Mouse (Mus musculus) heart, embryonic 13.5 days (tissue): Measurements from ENCODE around the gene Ftcd. TPM values are rescaled to one million over a fixed set of nuclear protein-coding genes. Genes with fewer than 3 reads are reported as not detected.

Source experiments
- ATAC-seq: fragments of 200-750 bp; cut with Nextera tagmentation; 2 replicates; pipeline ENCODE4 v1.8.0; 2017; ENCODE audit warnings: moderate TSS enrichment; ENCODE audit not compliant: insufficient number of reproducible peaks, low FRiP score, low TSS enrichment; ENCODE audit errors: extremely low read depth
- H3K27ac ChIP-seq: fragments of 300-500 bp; sonication (generic); replicated peaks from 2 replicates; pipeline ENCODE4 v1.5.1; 2015; ENCODE audit warnings: moderate library complexity, mild to moderate bottlenecking, inconsistent platforms
- H3K27me3 ChIP-seq: fragments of 300-500 bp; sonication (generic); replicated peaks from 2 replicates; pipeline ENCODE4 v1.6.1; 2015; ENCODE audit warnings: mild to moderate bottlenecking, inconsistent platforms
- H3K36me3 ChIP-seq: fragments of 300-500 bp; sonication (generic); 2 replicates; pipeline ENCODE4 v1.6.1; 2015; ENCODE audit warnings: mild to moderate bottlenecking, inconsistent platforms
- H3K4me1 ChIP-seq: fragments of 300-500 bp; sonication (generic); 2 replicates; pipeline ENCODE4 v1.6.1; 2015; ENCODE audit warnings: inconsistent platforms
- H3K4me2 ChIP-seq: fragments of 300-500 bp; sonication (generic); 2 replicates; pipeline ENCODE4 v1.6.1; 2015; ENCODE audit warnings: inconsistent platforms, mild to moderate bottlenecking, moderate library complexity
- H3K4me3 ChIP-seq: fragments of 300-500 bp; sonication (generic); 2 replicates; pipeline ENCODE4 v1.5.1; 2015; ENCODE audit warnings: moderate library complexity, mild to moderate bottlenecking, inconsistent platforms
- H3K9ac ChIP-seq: fragments of 300-500 bp; sonication (generic); 2 replicates; pipeline ENCODE4 v1.6.1; 2015; ENCODE audit warnings: inconsistent platforms, mild to moderate bottlenecking, moderate library complexity
- H3K9me3 ChIP-seq: fragments of 300-500 bp; sonication (generic); 2 replicates; pipeline ENCODE4 v1.6.1; 2016; ENCODE audit warnings: inconsistent platforms
- WGBS: fragments of 180-500 bp; shearing (Covaris S2); methylation state at CpG from one replicate; pipeline ENCODE4 v1.1.7; 2015; ENCODE audit warnings: mixed read lengths; 5-methylcytosine and 5-hydroxymethylcytosine counted together
- polyA plus RNA-seq: library from polyadenylated mRNA; unstranded; fragments of >200 nt; fragmentation: Nextera tagmentation; extraction: Ambion mirVana; gene quantifications from 2 replicates; pipeline ENCODE4 v1.2.1, GENCODE M21; 2015

Gene Ftcd
- polyA plus RNA-seq: 3.0 and 3.6 TPM in 2 replicates

DNA sequence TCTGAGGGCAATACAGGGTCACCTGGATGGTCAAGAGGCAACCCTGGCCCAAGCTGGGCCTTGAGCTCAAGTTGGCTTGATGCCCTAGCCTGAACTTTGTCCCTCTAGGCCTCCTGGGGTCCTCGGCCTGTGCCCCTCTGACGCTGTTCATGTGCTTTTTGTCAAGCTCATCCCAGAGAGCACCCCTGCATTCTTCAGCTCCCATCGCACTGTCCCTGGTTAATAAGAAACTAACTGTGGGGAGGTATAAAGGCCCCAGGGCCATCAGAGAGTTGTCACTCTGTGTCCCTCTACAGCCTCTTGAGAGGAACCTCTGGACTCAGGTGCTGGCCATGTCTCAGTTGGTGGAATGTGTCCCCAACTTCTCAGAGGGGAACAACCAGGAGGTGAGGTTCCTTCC is at the start of gene Ftcd:
Gene Ftcd (plus strand): TSS at position 275 of the 400 bp plus-strand sequence.
- H3K4me2 ChIP-seq: no peak within 1 kb of the TSS
- H3K9me3 ChIP-seq: no peaks in the 10 kb centered on the region
- no peak for ATAC-seq
- no peak within 1 kb of the TSS for H3K4me3 ChIP-seq
- 84% methylated on average over 3 of the region's 3 CpGs for WGBS
- no peaks in the 10 kb centered on the region for H3K27me3 ChIP-seq
- no peak within 1 kb of the TSS for H3K27ac ChIP-seq
- H3K9ac ChIP-seq: no peak within 1 kb of the TSS
- H3K4me1 ChIP-seq: peaks cover 5% of the 10 kb centered on the region; the same call in 1 of the 2 replicates
- no peaks in the 10 kb centered on the region for H3K36me3 ChIP-seq

DNA sequence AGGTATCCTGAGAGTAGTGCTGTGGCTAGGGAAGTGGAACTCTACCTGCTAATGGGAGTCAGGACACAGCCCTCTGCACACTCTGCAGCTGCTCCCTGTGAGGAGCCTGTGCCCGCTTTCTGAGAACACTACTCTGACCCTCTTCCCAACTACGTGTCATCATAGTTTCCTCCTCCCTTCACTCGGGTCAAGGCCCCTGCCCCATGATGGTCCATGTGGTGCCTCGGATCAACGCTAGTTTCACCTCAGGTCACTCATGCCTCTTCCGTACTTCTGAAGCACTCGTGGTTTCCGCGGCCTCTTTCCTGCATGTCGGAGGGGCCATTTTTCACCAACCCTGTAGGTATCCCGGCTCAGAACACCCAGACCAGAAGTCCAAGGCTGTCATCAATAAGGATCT is 44.5 kb upstream of the Ftcd start:
- ATAC-seq: 0 out of 2 replicates have a peak, but pooled peaks have one; percentile 5
- WGBS: 1% methylated on average over 11 of the region's 11 CpGs
- H3K27ac ChIP-seq: peak overlapping the region; percentile 37; the same call in 1 of the 2 replicates
- H3K4me3 ChIP-seq: peak overlapping the region; percentile 79
- no peaks in the 10 kb centered on the region for H3K9me3 ChIP-seq
- H3K36me3 ChIP-seq: peaks cover 26% of the 10 kb centered on the region
- H3K27me3 ChIP-seq: no peaks in the 10 kb centered on the region
- peaks cover 17% of the 10 kb centered on the region for H3K4me1 ChIP-seq
- H3K9ac ChIP-seq: peak overlapping the region; percentile 78
- peak overlapping the region; percentile 88 for H3K4me2 ChIP-seq

DNA sequence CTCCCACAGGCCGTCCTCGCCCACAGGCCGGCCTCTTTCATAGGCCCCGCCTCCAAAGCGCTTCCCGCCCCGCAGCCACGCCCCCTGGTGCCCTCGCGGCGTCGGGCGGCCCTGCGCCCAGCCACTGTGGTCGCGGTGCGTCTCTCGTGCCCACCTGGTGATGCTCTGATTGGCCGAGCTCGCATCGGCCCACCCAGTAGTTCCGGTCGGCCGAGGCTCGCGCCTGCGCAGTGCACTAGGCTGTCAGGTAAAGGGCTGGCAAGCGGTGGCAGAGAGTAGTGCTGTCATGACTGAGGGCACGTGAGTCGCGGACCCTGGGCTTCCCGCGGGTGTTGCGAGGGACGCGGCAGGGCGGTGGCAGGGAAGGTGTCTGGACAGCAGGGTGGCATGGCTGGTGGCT is 44.1 kb upstream of the Ftcd start, which contains the start of gene Lss:
Gene Lss (plus strand): TSS at position 214 of the 400 bp plus-strand sequence.
- no peaks in the 10 kb centered on the region for H3K9me3 ChIP-seq
- no peaks in the 10 kb centered on the region for H3K27me3 ChIP-seq
- peak within 1 kb of the TSS; percentile 61 for H3K27ac ChIP-seq
- peak within 1 kb of the TSS; percentile 88 for H3K4me2 ChIP-seq
- H3K4me1 ChIP-seq: peaks cover 17% of the 10 kb centered on the region
- WGBS: 0% methylated on average over 36 of the region's 37 CpGs
- H3K4me3 ChIP-seq: peak within 1 kb of the TSS; percentile 79
- peak; percentile 100 for ATAC-seq
- H3K36me3 ChIP-seq: peaks cover 31% of the 10 kb centered on the region
- peak within 1 kb of the TSS; percentile 85 for H3K9ac ChIP-seq

DNA sequence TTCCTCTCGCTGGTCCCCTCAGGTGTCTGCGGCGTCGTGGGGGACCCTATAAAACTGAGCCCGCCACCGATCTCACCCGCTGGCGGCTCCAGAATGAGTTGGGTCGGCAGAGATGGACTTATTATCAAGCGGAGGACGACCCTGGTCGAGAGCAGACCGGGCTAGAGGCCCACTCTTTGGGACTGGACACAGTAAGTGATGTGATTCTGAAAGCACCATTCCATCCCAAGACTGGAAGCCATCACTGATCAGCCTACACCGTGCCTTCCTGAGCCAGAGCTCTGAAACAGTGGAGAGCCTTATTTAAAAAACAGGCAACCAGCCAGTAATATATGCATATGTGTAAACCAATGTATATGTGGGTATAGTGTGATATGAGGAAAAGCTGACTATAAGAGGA is 43.6 kb upstream of the Ftcd start:
- Histone ChIP-seq H3K27ac (peak overlapping the region; percentile 61), H3K9ac (peak overlapping the region; percentile 85), H3K27me3 (no peaks in the 10 kb centered on the region), H3K4me3 (peak overlapping the region; percentile 79), H3K36me3 (peaks cover 35% of the 10 kb centered on the region), H3K4me2 (peak overlapping the region; percentile 88), H3K4me1 (peaks cover 17% of the 10 kb centered on the region), H3K9me3 (no peaks in the 10 kb centered on the region)
- 2% methylated on average over 14 of the region's 14 CpGs for WGBS
- no peak for ATAC-seq

DNA sequence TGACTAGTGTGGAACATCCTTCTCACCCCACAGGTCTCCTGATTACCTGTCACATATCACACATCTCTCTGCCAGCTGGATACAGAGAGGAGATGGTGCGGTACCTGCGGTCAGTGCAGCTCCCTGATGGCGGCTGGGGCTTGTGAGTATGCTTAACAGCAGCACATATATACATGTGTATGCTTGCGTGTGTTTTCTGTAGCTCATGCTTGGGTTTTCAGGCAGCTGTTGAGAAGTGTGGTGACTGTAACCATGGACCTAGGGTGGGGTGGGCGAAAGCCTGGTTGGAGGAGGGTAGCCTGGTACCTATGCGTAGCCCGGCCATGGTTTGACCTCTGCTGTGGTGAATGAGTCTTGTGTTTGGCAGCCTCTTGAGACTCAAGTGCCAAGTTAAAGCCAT is 39.9 kb upstream of the Ftcd start:
- no peak for ATAC-seq
- H3K4me2 ChIP-seq: no peak overlapping the region
- no peak overlapping the region for H3K4me3 ChIP-seq
- peaks cover 71% of the 10 kb centered on the region for H3K36me3 ChIP-seq
- peaks cover 14% of the 10 kb centered on the region for H3K4me1 ChIP-seq
- WGBS: 95% methylated on average over 7 of the region's 7 CpGs
- no peak overlapping the region for H3K27ac ChIP-seq
- H3K9me3 ChIP-seq: no peaks in the 10 kb centered on the region
- H3K27me3 ChIP-seq: no peaks in the 10 kb centered on the region
- H3K9ac ChIP-seq: no peak overlapping the region

DNA sequence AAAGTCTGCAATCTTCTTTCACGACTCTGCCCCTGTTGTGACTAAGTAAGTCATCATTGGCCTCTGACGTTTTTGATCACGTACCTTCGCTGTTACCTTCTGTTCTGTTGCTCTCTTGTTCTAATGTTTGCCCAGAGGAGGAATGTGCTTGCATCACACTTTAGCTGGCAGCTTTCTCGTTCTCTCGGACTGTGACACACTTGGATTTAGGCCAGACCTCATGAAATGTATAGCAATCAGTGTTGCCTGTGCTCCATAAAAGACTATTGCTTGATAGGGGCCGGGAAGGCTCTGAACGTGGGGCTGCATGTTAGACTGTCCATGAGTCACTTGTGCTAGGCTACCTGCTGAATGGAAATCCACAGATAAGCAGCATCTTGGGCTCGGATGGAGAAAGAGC is 37.8 kb upstream of the Ftcd start:
- H3K36me3 ChIP-seq: peaks cover 92% of the 10 kb centered on the region
- H3K4me3 ChIP-seq: no peak overlapping the region
- ATAC-seq: no peak
- H3K4me1 ChIP-seq: peaks cover under 1% of the 10 kb centered on the region; the same call in 1 of the 2 replicates
- no peaks in the 10 kb centered on the region for H3K27me3 ChIP-seq
- no peak overlapping the region for H3K9ac ChIP-seq
- WGBS: 71% methylated on average over 9 of the region's 9 CpGs
- H3K27ac ChIP-seq: no peak overlapping the region
- no peaks in the 10 kb centered on the region for H3K9me3 ChIP-seq
- H3K4me2 ChIP-seq: no peak overlapping the region

DNA sequence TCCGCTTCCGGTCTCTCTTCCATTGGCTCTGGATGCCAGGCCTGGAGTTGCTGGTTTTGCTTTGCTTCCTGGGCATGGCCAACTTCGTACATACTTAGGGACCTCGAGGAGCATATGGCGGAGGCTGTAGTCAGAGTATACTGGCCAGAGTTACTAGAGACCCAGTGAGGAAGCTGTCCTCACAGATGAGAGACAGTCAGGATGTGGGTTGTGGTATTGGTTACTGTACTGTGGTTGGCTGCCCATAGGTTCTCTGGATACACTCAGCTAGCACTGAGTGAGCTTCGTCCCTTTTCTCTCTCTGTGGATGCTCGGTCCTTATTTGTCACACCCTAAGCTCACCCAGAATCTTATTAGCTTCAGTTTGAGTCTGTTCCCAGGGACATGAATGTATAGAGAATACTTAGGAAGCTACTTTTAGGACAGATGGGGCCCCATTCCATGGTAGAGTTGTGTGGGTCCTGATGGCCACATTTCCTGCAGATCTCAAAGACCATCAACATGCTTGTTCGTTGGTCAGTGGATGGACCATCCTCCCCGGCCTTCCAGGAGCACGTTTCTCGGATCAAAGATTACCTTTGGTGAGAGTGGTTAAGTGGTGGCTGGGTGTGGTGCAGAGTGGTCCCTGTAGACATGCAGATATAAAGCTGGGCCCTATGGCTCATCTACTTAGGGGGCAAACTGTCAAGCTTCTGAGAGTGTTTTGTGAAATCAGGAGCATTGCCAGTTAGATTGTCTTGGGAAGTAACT is 33.9 kb upstream of the Ftcd start:
- H3K4me1 ChIP-seq: no peaks in the 10 kb centered on the region
- no peak overlapping the region for H3K9ac ChIP-seq
- no peak for ATAC-seq
- no peak overlapping the region for H3K27ac ChIP-seq
- H3K9me3 ChIP-seq: no peaks in the 10 kb centered on the region
- 88% methylated on average over 11 of the region's 11 CpGs for WGBS
- H3K36me3 ChIP-seq: peaks cover 99% of the 10 kb centered on the region
- no peak overlapping the region for H3K4me2 ChIP-seq
- H3K4me3 ChIP-seq: no peak overlapping the region
- no peaks in the 10 kb centered on the region for H3K27me3 ChIP-seq

DNA sequence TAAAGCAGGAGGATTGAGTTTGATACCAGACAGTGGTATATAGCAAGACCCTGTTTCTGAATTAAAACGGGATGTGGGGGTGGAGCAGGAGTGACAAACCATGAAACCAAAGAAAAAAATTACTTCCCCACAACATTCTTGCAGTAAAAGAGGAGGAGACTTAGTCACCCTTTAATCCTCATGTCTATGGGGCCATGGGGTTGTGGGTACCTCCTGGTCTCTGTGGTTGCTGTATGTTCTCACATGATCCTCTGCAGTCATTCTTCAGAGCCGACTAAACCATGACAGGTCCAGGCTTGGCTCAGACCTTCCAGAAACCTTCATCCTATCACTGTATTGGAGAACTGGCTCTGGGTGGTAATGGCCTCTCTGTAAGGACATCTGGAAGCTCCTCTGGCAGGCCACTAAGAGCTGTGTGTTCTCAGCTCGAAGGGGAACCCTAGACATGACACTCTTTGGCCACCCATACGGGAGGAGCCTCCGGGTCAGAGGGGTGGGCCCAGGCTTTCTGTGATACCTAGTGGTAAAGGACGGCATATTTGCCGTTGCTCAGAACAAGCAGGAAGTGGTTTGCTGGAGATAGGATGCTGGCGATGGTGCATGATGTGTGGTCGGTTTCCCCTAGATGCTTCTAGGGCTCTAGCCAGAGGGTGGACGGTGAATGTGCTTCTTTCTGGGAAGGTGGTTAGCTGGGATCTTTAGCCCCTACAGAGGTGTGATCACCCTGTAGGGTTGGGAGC is 32.6 kb upstream of the Ftcd start:
- no peak overlapping the region for H3K4me2 ChIP-seq
- no peak overlapping the region for H3K9ac ChIP-seq
- no peaks in the 10 kb centered on the region for H3K4me1 ChIP-seq
- no peaks in the 10 kb centered on the region for H3K9me3 ChIP-seq
- 75% methylated on average over 10 of the region's 10 CpGs for WGBS
- peaks cover 99% of the 10 kb centered on the region for H3K36me3 ChIP-seq
- no peak overlapping the region for H3K4me3 ChIP-seq
- ATAC-seq: no peak
- no peak overlapping the region for H3K27ac ChIP-seq
- no peaks in the 10 kb centered on the region for H3K27me3 ChIP-seq

DNA sequence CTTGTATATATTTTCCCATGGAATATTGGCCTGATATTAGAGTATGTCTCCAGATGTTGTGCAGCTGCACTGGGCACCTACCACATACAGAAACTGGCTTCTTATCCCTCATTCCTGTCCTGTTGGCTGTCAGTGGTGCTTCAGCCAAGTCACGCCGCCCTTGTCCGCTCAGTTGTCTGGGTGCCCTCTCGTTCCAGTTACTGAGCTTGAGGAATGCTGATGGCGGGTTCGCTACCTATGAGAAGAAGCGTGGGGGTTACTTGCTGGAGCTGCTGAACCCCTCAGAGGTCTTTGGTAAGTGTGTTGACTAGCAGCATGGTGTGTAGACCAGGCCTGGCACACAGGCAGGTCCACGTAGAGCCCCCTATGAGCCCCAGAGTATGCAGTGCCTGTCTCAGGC is 28.9 kb upstream of the Ftcd start:
- Histone ChIP-seq H3K27ac (no peak overlapping the region), H3K9me3 (no peaks in the 10 kb centered on the region), H3K27me3 (no peaks in the 10 kb centered on the region), H3K4me2 (no peak overlapping the region), H3K36me3 (peaks cover 100% of the 10 kb centered on the region), H3K4me3 (no peak overlapping the region), H3K4me1 (no peaks in the 10 kb centered on the region), H3K9ac (no peak overlapping the region)
- WGBS: 88% methylated on average over 8 of the region's 8 CpGs
- no peak for ATAC-seq

DNA sequence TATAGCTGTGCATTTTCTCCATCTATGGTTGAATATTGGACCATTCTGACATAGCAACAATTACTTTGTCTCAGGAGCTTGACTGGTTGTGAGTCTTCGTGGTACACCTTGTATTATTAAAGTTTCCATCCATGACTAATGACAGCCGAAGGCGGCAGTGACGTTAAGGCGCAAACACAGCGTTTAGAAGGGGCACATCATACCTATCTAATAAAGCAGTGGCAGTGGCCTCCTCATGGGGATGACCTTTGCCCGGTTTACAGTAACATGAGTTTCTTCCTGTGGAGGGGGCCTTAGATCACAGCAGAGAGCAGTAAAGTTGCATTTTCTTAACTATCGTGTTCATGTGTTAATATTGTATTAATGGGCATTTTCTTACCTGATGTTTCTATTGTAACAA is 27.2 kb upstream of the Ftcd start:
- no peaks in the 10 kb centered on the region for H3K4me1 ChIP-seq

DNA sequence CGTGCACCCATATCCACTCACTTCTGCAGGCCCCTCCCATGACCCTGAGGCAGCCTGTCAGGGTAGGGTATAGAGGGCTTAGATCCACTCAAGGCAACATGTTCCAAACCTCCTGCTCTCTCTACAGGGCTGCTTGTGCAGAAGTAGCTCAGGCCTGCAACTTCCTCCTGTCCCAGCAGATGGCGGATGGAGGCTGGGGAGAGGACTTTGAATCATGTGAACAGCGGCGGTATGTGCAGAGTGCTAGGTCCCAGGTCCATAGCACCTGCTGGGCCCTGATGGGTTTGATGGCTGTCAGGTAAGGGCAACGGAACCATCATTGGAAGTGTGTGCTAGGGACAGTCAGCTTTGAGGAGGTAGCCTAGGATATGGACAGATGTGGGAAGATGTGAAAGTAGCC is 25.0 kb upstream of the Ftcd start:
- peaks cover 96% of the 10 kb centered on the region for H3K36me3 ChIP-seq

More for the DNA sequence above, 27.2 kb upstream of the Ftcd start:
- H3K4me3 ChIP-seq: no peak overlapping the region
- H3K27ac ChIP-seq: no peak overlapping the region
- H3K27me3 ChIP-seq: no peaks in the 10 kb centered on the region
- H3K4me2 ChIP-seq: no peak overlapping the region
- H3K9ac ChIP-seq: no peak overlapping the region
- 89% methylated on average over 8 of the region's 8 CpGs for WGBS
- H3K36me3 ChIP-seq: peaks cover 100% of the 10 kb centered on the region
- no peaks in the 10 kb centered on the region for H3K9me3 ChIP-seq
- no peak for ATAC-seq

More for the DNA sequence above, 25.0 kb upstream of the Ftcd start:
- Histone ChIP-seq H3K4me1 (no peaks in the 10 kb centered on the region), H3K9me3 (no peaks in the 10 kb centered on the region), H3K27ac (no peak overlapping the region), H3K9ac (no peak overlapping the region), H3K27me3 (no peaks in the 10 kb centered on the region), H3K4me3 (no peak overlapping the region), H3K4me2 (no peak overlapping the region)
- no peak for ATAC-seq
- WGBS: 87% methylated on average over 5 of the region's 5 CpGs
